Mouse (Mus musculus) testis, adult 2 months (tissue): Measurements from ENCODE around the gene Olfml2a.

Source experiments
- CTCF ChIP-seq: fragments of 200-500 bp; IDR thresholded peaks from 2 replicates; pipeline ENCODE4 v1.5.1; 2012; ENCODE audit warnings: low read depth, mild to moderate bottlenecking, inconsistent platforms, low read length, moderate library complexity; ENCODE audit not compliant: control insufficient read depth, insufficient read depth, insufficient replicate concordance
- POLR2A ChIP-seq: fragments of 200-500 bp; IDR thresholded peaks from 2 replicates; pipeline ENCODE4 v1.6.1; 2012; ENCODE audit warnings: low read depth, mild to moderate bottlenecking, inconsistent platforms, low read length, moderate library complexity; ENCODE audit not compliant: control insufficient read depth

DNA sequence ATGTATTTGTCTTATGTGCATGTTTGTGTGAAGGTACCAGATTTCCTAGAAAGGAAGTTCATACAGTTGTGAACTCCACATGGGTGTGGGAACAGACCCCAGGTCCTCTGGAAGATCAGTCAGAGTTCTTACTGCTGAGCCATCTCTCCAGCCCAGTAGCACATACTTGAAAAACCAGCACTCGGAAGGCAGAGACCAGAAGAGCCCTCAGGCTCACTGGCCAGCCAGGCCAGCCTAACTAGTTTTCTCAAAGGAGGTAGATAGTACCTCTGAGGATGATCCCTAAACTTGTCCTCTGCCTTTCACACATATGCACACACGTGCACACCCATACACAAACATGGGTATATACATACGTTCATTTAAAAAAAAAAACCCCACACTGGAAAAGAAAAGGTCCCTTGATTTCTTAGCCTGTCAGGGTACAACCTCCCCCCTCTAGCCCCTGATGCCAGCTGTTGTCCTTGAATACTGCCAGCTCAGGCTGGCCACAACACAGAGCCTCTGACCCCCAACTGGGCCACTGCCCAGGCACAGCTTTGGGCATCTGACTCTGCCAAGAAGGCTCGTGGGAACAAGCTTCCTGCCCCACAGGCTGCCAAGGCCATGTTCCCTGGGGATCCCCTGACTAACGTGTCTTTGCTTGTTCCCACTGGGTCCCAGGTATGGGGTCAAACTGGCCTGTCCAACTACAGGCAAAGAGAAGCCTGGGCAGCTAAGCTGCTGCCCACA lies 21.5 kb downstream of the Olfml2a start:
- TF ChIP-seq POLR2A (no peak), CTCF (no peak)
